19 mouse cellular contexts compared by ENCODE assay signal in the genomic region with DNA sequence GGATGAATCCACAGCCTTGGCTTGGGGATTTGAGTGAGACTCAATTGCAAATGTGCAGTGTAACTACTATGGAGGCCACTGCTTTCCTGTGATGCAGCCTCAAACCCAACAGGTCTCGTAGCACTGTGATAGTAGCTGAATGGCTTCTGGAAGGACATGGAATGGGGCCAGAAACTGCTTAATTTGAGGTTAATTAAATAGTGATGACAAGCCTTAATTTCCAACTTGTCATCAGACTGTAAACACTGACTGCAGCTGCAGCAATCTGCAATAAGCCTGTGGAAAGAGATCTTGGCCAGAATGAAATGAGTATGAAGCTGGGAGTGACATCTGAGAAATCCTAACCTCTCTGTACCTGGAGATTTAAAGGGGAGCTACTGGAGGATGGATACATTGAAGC.
"Had no signal": no experiment of that assay in that cellular context is flagged by ENCODE, and none has a peak within 500 bp of the region (broad histone marks: within the 10 kb centered on the region; RNA-seq: fewer than 3 reads in every experiment).

No protein-coding gene starts in this region.

- DNase-seq: kidney, postnatal 10 days; kidney, postnatal 36 days; layer of hippocampus, postnatal 36 days; liver, postnatal 0 days; lung, embryonic 14.5 days; retina, postnatal 1 day; right cerebral cortex, postnatal 25 days; spleen, adult 18-20 months; thymus, postnatal 25 days had no signal

- H3K27ac ChIP-seq: kidney, embryonic 15.5 days; left cerebral cortex, adult 2 months; liver, embryonic 14.5 days; macrophage; midbrain, embryonic 12.5 days; midbrain, embryonic 15.5 days; neural tube, embryonic 13.5 days; stomach, embryonic 15.5 days had no signal

- H3K9me3 ChIP-seq: kidney, embryonic 15.5 days; midbrain, embryonic 12.5 days; midbrain, embryonic 15.5 days; neural tube, embryonic 13.5 days; stomach, embryonic 15.5 days had no signal

- H3K36me3 ChIP-seq: kidney, embryonic 15.5 days; midbrain, embryonic 12.5 days; midbrain, embryonic 15.5 days; neural tube, embryonic 13.5 days; stomach, embryonic 15.5 days had no signal

- H3K27me3 ChIP-seq: kidney, embryonic 15.5 days; midbrain, embryonic 12.5 days; midbrain, embryonic 15.5 days; neural tube, embryonic 13.5 days; stomach, embryonic 15.5 days had no signal

- H3K4me1 ChIP-seq: kidney, embryonic 15.5 days; midbrain, embryonic 12.5 days; midbrain, embryonic 15.5 days; neural tube, embryonic 13.5 days; stomach, embryonic 15.5 days had no signal

- H3K9ac ChIP-seq: kidney, embryonic 15.5 days; liver, embryonic 14.5 days; liver, postnatal 0 days; lung, embryonic 14.5 days; midbrain, embryonic 12.5 days; midbrain, embryonic 15.5 days; neural tube, embryonic 13.5 days; stomach, embryonic 15.5 days had no signal

- H3K4me3 ChIP-seq: kidney, embryonic 15.5 days; left cerebral cortex, adult 2 months; midbrain, embryonic 12.5 days; midbrain, embryonic 15.5 days; myocyte; neural tube, embryonic 13.5 days; stomach, embryonic 15.5 days had no signal

- H3K4me2 ChIP-seq: kidney, embryonic 15.5 days; lung, embryonic 14.5 days; midbrain, embryonic 12.5 days; midbrain, embryonic 15.5 days; neural tube, embryonic 13.5 days; stomach, embryonic 15.5 days had no signal

- ATAC-seq: liver, postnatal 0 days; lung, postnatal 0 days; midbrain, embryonic 15.5 days had no signal
